Mouse (Mus musculus) embryonic facial prominence, embryonic 11.5 days (tissue): ENCODE data around the gene Npas4. TPM values are rescaled to one million over a fixed set of nuclear protein-coding genes. Genes with fewer than 3 reads are reported as not detected.

ENCODE experiments used
- ATAC-seq: fragments of 200-750 bp; cut with Nextera tagmentation; replicated peaks from 2 replicates; pipeline ENCODE4 v1.8.0; 2017; ENCODE audit warnings: low read depth; ENCODE audit not compliant: insufficient number of reproducible peaks, low FRiP score, low TSS enrichment
- DNase-seq: peaks from one replicate; pipeline ENCODE4 v3.0.0-alpha.2; 2015; ENCODE audit warnings: low spot score
- H3K27ac ChIP-seq: fragments of 300-500 bp; sonication (generic); replicated peaks from 2 replicates; pipeline ENCODE4 v1.5.1; 2014; ENCODE audit warnings: mild to moderate bottlenecking, low read depth, low read length, control low read depth
- H3K27me3 ChIP-seq: fragments of 300-500 bp; sonication (generic); 2 replicates; pipeline ENCODE4 v1.6.1; 2014; ENCODE audit warnings: mild to moderate bottlenecking, low read length, moderate library complexity, mixed read lengths; ENCODE audit not compliant: control insufficient read depth, insufficient read depth
- H3K36me3 ChIP-seq: fragments of 300-500 bp; sonication (generic); replicated peaks from 2 replicates; pipeline ENCODE4 v1.6.1; 2014; ENCODE audit warnings: low read depth, mild to moderate bottlenecking, low read length, moderate library complexity, mixed read lengths; ENCODE audit not compliant: control insufficient read depth, insufficient read depth
- H3K4me1 ChIP-seq: fragments of 300-500 bp; sonication (generic); 2 replicates; pipeline ENCODE4 v1.6.1; 2014; ENCODE audit warnings: low read length, mixed read lengths; ENCODE audit not compliant: control insufficient read depth, insufficient read depth
- H3K4me2 ChIP-seq: fragments of 300-500 bp; sonication (generic); 2 replicates; pipeline ENCODE4 v1.6.1; 2014; ENCODE audit warnings: low read depth, mild to moderate bottlenecking, control low read depth, low read length, moderate library complexity
- H3K4me3 ChIP-seq: fragments of 300-500 bp; sonication (generic); 2 replicates; pipeline ENCODE4 v1.5.1; 2014; ENCODE audit warnings: low read depth, low read length, control low read depth
- H3K9ac ChIP-seq: fragments of 300-500 bp; sonication (generic); replicated peaks from 2 replicates; pipeline ENCODE4 v1.6.1; 2014; ENCODE audit warnings: mild to moderate bottlenecking, control low read depth, low read length
- H3K9me3 ChIP-seq: fragments of 300-500 bp; sonication (generic); replicated peaks from 2 replicates; pipeline ENCODE4 v1.6.1; 2016; ENCODE audit warnings: mild to moderate bottlenecking, low read length, inconsistent platforms, mixed read lengths; ENCODE audit not compliant: control insufficient read depth
- WGBS: fragments of 180-500 bp; shearing (Covaris S2); extraction: QIAGEN DNeasy Blood & Tissue Kit; methylation state at CpG from one replicate; pipeline ENCODE4 v1.1.7; 2014; 5-methylcytosine and 5-hydroxymethylcytosine counted together
- polyA plus RNA-seq: library from polyadenylated mRNA; unstranded; fragments of >200 nt; fragmentation: Nextera tagmentation; extraction: Ambion mirVana; gene quantifications from 2 replicates; pipeline ENCODE4 v1.2.1, GENCODE M21; 2014

The Npas4 gene
- polyA plus RNA-seq, 1 experiment from 2014 or later: not detected

DNA sequence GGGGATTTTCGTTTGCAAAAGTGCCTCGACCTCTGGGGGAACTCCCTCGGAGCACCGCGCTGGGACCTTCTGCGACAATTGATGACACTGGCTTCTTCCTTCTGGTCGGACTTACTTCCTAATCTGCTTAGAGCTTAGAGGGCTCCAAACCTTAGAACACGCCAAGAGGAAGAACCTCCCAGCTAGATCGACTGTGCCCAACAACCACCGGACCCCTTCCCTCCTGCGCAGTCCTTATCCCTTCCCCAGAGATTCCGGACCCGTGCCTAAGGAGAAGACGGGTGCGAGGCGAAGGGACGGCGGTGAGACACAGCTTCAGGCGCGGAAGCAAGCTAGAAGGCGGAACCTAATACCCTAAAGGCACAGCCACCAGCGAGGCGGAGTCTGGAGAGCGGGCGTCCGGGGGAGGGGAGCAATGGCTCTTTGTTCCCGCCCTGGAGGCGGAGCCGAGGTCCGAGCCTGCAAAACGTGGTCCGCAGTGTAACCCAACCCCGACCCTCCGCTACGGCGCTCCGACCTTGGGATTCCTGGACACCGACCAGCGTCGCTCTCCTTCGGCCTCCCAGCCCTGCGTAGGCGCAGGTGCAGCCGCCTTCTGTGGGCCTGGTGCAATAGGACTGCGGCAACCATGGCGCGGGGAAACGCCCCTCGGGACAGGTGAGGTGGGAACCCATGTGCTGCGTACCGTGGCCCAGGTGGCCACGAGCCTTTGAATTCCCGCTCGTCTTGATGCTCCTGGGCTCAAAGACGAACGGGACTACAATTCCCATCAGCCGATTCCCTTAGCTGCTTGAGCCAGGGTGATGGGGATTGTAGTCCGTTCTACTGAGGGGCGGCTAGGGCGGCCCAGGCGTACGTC is 33.7 kb upstream of the Npas4 start, which contains the start of gene Slc29a2:
Gene Slc29a2 (plus strand): TSS at position 240 of the 859 bp plus-strand sequence.
- ATAC-seq: peak; percentile 93
- Histone ChIP-seq H3K27me3 (no peaks in the 10 kb centered on the region), H3K4me2 (peak within 1 kb of the TSS; percentile 81), H3K4me1 (no peaks in the 10 kb centered on the region), H3K36me3 (no peaks in the 10 kb centered on the region), H3K9me3 (no peaks in the 10 kb centered on the region), H3K4me3 (peak within 1 kb of the TSS; percentile 64), H3K27ac (peak within 1 kb of the TSS; percentile 47), H3K9ac (peak within 1 kb of the TSS; percentile 59)
- under 1% methylated on average over 62 of the region's 62 CpGs for WGBS
- DNase-seq: peak; percentile 97

GRCm38 (mm10) chr19:5021416-5021815 is 31.3 kb upstream of the Npas4 start:
- no peaks in the 10 kb centered on the region for H3K9me3 ChIP-seq
- ATAC-seq: no peak
- H3K4me3 ChIP-seq: no peak overlapping the region
- H3K27ac ChIP-seq: no peak overlapping the region
- no peaks in the 10 kb centered on the region for H3K36me3 ChIP-seq
- H3K4me1 ChIP-seq: no peaks in the 10 kb centered on the region
- DNase-seq: no peak
- H3K27me3 ChIP-seq: no peaks in the 10 kb centered on the region
- H3K9ac ChIP-seq: no peak overlapping the region
- WGBS: 92% methylated on average over 2 of the region's 2 CpGs
- no peak overlapping the region for H3K4me2 ChIP-seq

DNA sequence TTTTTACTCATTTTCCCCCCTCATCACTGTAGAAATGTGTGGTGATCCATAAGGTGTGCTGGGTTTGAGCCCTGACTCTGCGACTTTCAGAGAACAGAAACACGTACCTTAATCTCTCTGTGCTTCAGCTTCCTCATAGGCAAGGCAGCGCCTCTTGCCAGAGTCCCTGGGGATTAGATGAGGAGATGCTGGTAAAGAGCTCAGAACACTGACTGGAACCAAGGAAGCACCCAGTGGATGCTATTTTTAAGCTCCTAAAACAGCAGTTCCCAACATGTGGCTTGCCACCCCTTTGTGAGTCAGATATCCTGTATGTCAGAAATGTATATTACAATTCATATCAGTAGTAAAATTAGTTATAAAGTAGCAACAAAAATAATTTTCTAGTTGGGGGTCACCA is 28.1 kb upstream of the Npas4 start:
- ATAC-seq: no peak
- Histone ChIP-seq H3K27me3 (no peaks in the 10 kb centered on the region), H3K4me1 (no peaks in the 10 kb centered on the region), H3K9me3 (no peaks in the 10 kb centered on the region), H3K9ac (no peak overlapping the region), H3K36me3 (no peaks in the 10 kb centered on the region), H3K4me2 (no peak overlapping the region), H3K4me3 (no peak overlapping the region), H3K27ac (no peak overlapping the region)
- no peak for DNase-seq
- 77% methylated on average over 3 of the region's 3 CpGs for WGBS

- no peak overlapping the region for H3K27ac ChIP-seq
- WGBS: 82% methylated on average over 4 of the region's 4 CpGs
- DNase-seq: no peak
- H3K4me1 ChIP-seq: no peaks in the 10 kb centered on the region
- H3K9me3 ChIP-seq: no peaks in the 10 kb centered on the region
- ATAC-seq: no peak
- H3K4me3 ChIP-seq: no peak overlapping the region
- H3K27me3 ChIP-seq: no peaks in the 10 kb centered on the region
- H3K9ac ChIP-seq: no peak overlapping the region
- H3K36me3 ChIP-seq: no peaks in the 10 kb centered on the region
- no peak overlapping the region for H3K4me2 ChIP-seq
Measured at GRCm38 (mm10) chr19:5017611-5018010, 27.5 kb upstream of the Npas4 start.

- no peak overlapping the region for H3K9ac ChIP-seq
Measured at GRCm38 (mm10) chr19:5016782-5017181, 26.7 kb upstream of the Npas4 start.

DNA sequence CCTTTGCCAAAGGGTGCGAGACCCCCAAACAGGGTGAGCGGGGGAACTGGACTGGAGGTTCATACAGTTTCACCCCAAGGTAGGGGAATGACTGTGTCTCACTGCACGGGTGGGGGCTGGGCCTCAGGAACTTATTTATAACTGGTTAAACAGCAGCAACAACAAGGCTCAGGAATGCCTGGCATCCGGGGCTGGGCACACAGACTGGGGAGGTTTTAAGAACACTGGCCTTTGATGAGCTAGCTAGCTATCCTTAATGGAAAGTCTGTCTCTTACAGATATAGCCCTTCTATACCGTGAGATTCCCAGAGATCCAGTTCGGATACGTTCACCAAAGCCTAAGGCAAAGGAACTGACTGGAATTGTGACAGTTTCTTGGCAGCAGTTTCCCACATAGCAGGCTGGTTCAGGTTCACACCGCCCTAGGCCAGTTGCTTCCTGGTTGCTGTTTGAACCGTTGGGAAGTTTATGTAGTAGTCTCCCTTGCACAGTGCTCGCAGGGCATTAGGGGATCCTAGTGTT is 26.2 kb upstream of the Npas4 start:
- Histone ChIP-seq H3K36me3 (no peaks in the 10 kb centered on the region), H3K4me3 (no peak overlapping the region), H3K4me1 (no peaks in the 10 kb centered on the region), H3K9ac (no peak overlapping the region), H3K27me3 (no peaks in the 10 kb centered on the region), H3K27ac (no peak overlapping the region), H3K9me3 (no peaks in the 10 kb centered on the region), H3K4me2 (no peak overlapping the region)
- WGBS: 37% methylated on average over 10 of the region's 10 CpGs
- ATAC-seq: no peak
- peak; percentile 38 for DNase-seq

More at GRCm38 (mm10) chr19:5016782-5017181, 26.7 kb upstream of the Npas4 start:
- no peak overlapping the region for H3K4me2 ChIP-seq
- no peaks in the 10 kb centered on the region for H3K9me3 ChIP-seq
- ATAC-seq (no peak), DNase-seq (peak; percentile 81)
- H3K27ac ChIP-seq: no peak overlapping the region
- 22% methylated on average over 12 of the region's 12 CpGs for WGBS
- no peaks in the 10 kb centered on the region for H3K4me1 ChIP-seq
- no peak overlapping the region for H3K4me3 ChIP-seq
- H3K27me3 ChIP-seq: no peaks in the 10 kb centered on the region
- H3K36me3 ChIP-seq: no peaks in the 10 kb centered on the region

DNA sequence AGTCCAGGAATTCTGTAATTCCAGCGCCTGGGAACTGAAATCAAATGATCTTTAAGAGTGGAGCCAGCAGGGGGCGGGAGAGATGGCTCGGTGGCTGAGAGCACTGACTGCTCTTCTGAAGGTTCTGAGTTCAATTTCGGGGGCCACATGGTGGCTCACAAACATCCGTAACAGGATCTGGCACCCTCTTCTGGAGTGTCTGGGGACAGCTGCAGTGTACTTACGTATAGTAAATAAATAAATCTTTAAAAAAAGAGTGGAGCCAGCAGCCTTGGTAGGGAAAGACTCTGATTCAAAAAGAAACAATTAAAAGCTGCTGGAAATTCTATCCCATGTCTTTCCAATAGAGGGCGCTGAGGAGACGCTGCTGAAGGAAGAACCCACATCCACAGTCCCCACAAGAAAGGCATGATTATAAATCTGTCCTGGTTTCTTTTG is 24.9 kb upstream of the Npas4 start:
- Histone ChIP-seq H3K9ac (no peak overlapping the region), H3K36me3 (no peaks in the 10 kb centered on the region), H3K4me3 (no peak overlapping the region), H3K4me1 (no peaks in the 10 kb centered on the region), H3K27me3 (no peaks in the 10 kb centered on the region), H3K9me3 (no peaks in the 10 kb centered on the region), H3K27ac (no peak overlapping the region), H3K4me2 (no peak overlapping the region)
- DNase-seq (peak; percentile 70), ATAC-seq (no peak)
- WGBS: 17% methylated on average over 8 of the region's 8 CpGs

DNA sequence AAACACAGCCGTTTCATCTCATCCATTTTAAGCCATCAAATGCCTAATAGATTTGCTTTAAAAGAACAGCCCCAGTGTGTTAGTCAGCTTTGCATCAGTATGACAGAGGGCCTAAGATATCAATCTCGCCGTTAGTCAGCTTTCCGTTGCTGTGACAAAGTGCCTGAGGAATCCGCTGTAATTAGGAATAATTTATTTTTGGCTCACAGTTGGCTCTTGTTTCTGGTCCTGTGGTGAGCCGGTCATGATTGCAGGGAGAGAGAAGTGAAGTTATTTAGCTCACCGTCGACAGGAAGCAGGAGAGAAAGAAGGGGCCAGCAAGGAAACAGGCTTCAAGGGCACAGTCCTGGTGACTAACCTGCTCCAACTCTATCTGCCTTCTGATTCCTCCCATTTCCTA is 23.0 kb upstream of the Npas4 start:
- Histone ChIP-seq H3K4me2 (no peak overlapping the region), H3K4me3 (no peak overlapping the region), H3K9ac (no peak overlapping the region), H3K27me3 (no peaks in the 10 kb centered on the region), H3K27ac (no peak overlapping the region), H3K9me3 (no peaks in the 10 kb centered on the region), H3K36me3 (no peaks in the 10 kb centered on the region), H3K4me1 (no peaks in the 10 kb centered on the region)
- ATAC-seq (no peak), DNase-seq (no peak)
- WGBS: 70% methylated on average over 8 of the region's 8 CpGs
